Mouse (Mus musculus) hindbrain, embryonic 11.5 days (tissue): ENCODE data around the gene Wee1. TPM values are rescaled to one million over a fixed set of nuclear protein-coding genes. Genes with fewer than 3 reads are reported as not detected.

Experiments
- ATAC-seq: fragments of 200-750 bp; cut with Nextera tagmentation; 2 replicates; pipeline ENCODE4 v1.8.0; 2017; ENCODE audit warnings: mild to moderate bottlenecking, moderate TSS enrichment, moderate library complexity; ENCODE audit not compliant: low FRiP score
- DNase-seq: peaks from one replicate; pipeline ENCODE4 v3.0.0-alpha.2; 2015; ENCODE audit warnings: low spot score
- H3K27ac ChIP-seq: fragments of 300-500 bp; sonication (generic); 2 replicates; pipeline ENCODE4 v1.5.1; 2014; ENCODE audit warnings: mild to moderate bottlenecking, low read depth, low read length
- H3K27me3 ChIP-seq: fragments of 300-500 bp; sonication (generic); 2 replicates; pipeline ENCODE4 v1.6.1; 2014; ENCODE audit warnings: mild to moderate bottlenecking, low read length, moderate library complexity, mixed read lengths; ENCODE audit not compliant: control insufficient read depth, insufficient read depth
- H3K36me3 ChIP-seq: fragments of 300-500 bp; sonication (generic); 2 replicates; pipeline ENCODE4 v1.6.1; 2014; ENCODE audit warnings: mild to moderate bottlenecking, low read length, moderate library complexity, mixed read lengths; ENCODE audit not compliant: control insufficient read depth, insufficient read depth
- H3K4me1 ChIP-seq: fragments of 300-500 bp; sonication (generic); replicated peaks from 2 replicates; pipeline ENCODE4 v1.6.1; 2014; ENCODE audit warnings: low read length, mixed read lengths; ENCODE audit not compliant: control insufficient read depth, insufficient read depth
- H3K4me2 ChIP-seq: fragments of 300-500 bp; sonication (generic); replicated peaks from 2 replicates; pipeline ENCODE4 v1.6.1; 2014; ENCODE audit warnings: mild to moderate bottlenecking, low read depth, low read length
- H3K4me3 ChIP-seq: fragments of 300-500 bp; sonication (generic); 2 replicates; pipeline ENCODE4 v1.5.1; 2014; ENCODE audit warnings: low read depth, low read length
- H3K9ac ChIP-seq: fragments of 300-500 bp; sonication (generic); 2 replicates; pipeline ENCODE4 v1.6.1; 2014; ENCODE audit warnings: low read depth, low read length
- H3K9me3 ChIP-seq: fragments of 300-500 bp; sonication (generic); 2 replicates; pipeline ENCODE4 v1.6.1; 2016; ENCODE audit warnings: low read length; ENCODE audit not compliant: control insufficient read depth
- WGBS: fragments of 180-500 bp; shearing (Covaris S2); extraction: QIAGEN DNeasy Blood & Tissue Kit; methylation state at CpG from one replicate; pipeline ENCODE4 v1.1.7; 2014; 5-methylcytosine and 5-hydroxymethylcytosine counted together
- polyA plus RNA-seq: library from polyadenylated mRNA; unstranded; fragments of >200 nt; fragmentation: Nextera tagmentation; extraction: Ambion mirVana; gene quantifications from 2 replicates; pipeline ENCODE4 v1.2.1, GENCODE M21; 2014

Gene Wee1
- polyA plus RNA-seq, 1 experiment from 2014 or later, result 26.6 TPM

DNA sequence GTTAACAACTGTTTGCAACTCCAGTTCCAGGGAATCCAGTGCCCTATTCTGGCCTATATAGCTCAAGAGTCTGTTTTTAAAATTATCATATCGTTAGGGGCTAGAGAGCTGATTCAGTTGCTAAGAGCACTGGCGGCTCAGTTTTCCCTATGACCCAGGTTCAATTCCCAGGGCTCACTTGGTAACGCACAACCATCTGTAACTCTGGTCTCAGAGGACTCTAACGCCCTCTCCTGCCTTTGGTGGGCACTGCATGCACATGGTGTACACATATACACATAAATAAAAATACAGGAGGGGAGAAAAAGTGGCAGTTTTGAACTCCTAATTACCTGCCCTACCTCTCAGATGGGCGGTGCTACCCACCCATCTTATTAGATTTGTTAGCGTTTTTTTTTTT is 41.2 kb downstream of the Wee1 start:
- Histone ChIP-seq H3K27me3 (no peaks in the 10 kb centered on the region), H3K4me3 (no peak overlapping the region), H3K36me3 (no peaks in the 10 kb centered on the region), H3K27ac (no peak overlapping the region), H3K4me2 (no peak overlapping the region), H3K4me1 (no peaks in the 10 kb centered on the region), H3K9ac (no peak overlapping the region), H3K9me3 (no peaks in the 10 kb centered on the region)
- no peak for ATAC-seq
- WGBS, result 93% methylated on average over 6 of the region's 6 CpGs
- DNase-seq, result peak; percentile 20

- Histone ChIP-seq H3K4me2 (peak overlapping the region; percentile 69), H3K4me1 (no peaks in the 10 kb centered on the region), H3K4me3 (peak overlapping the region; percentile 40), H3K27me3 (no peaks in the 10 kb centered on the region), H3K36me3 (no peaks in the 10 kb centered on the region), H3K27ac (peak overlapping the region; percentile 70), H3K9ac (peak overlapping the region; percentile 60), H3K9me3 (no peaks in the 10 kb centered on the region)
- WGBS, result under 1% methylated on average over 24 of the region's 24 CpGs
- peak; percentile 87 for ATAC-seq
- DNase-seq, result peak; percentile 91
Measured at GRCm38 (mm10) chr7:110164103-110164681, 42.3 kb downstream of the Wee1 start.

DNA sequence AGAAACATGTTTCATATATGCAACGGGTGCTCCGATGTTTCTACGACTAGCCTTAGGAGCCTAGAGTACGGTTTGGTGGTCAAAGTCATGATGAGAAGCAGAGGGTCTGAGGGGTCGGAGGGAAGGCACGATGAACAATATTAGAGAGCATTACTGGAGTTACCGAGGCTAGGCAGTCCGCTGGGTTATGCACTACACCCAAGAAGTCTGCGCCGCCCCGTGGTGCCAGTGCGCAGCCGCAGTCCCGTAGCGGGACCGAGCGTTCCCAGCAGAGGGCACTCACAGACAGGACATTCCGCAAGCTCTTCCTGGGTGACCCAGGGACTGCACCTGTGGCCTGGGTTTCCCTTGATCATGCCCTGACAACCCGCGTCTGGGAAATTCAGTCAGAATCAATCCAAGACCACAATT is 42.9 kb downstream of the Wee1 start:
- Histone ChIP-seq H3K27me3 (no peaks in the 10 kb centered on the region), H3K4me2 (peak overlapping the region; percentile 69), H3K36me3 (no peaks in the 10 kb centered on the region), H3K4me1 (no peaks in the 10 kb centered on the region), H3K27ac (peak overlapping the region; percentile 70), H3K9me3 (no peaks in the 10 kb centered on the region), H3K9ac (peak overlapping the region; percentile 60), H3K4me3 (peak overlapping the region; percentile 40)
- DNase-seq (peak; percentile 95), ATAC-seq (peak; percentile 96)
- under 1% methylated on average over 20 of the region's 20 CpGs for WGBS

DNA sequence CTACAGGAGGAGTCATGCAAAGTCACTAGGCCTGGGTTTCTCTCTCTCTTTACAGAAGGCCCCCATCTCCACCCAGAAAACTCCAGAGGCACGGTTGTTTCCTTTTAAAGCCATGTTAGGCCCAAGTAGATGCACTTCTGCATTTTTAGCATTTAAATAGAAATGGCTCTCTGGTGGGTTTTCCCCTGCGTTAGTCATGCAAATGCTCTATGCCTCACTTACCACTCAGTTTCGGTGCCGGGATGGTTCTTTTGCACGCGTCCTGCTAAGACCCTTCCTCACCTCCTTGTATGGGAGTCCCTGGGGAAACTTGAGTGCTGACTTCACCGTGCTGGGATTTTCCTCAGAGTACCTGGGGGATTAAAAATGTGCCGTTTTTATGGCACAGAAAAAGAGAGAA is 44.4 kb downstream of the Wee1 start:
- 47% methylated on average over 8 of the region's 8 CpGs for WGBS

GRCm38 (mm10) chr7:110179208-110179607 is 57.4 kb downstream of the Wee1 start:
- Histone ChIP-seq H3K4me3 (no peak overlapping the region), H3K9ac (no peak overlapping the region), H3K4me1 (no peaks in the 10 kb centered on the region), H3K36me3 (no peaks in the 10 kb centered on the region), H3K27ac (no peak overlapping the region), H3K9me3 (no peaks in the 10 kb centered on the region), H3K27me3 (no peaks in the 10 kb centered on the region), H3K4me2 (no peak overlapping the region)
- 89% methylated on average over 7 of the region's 7 CpGs for WGBS
- DNase-seq, result no peak
- no peak for ATAC-seq

More for the DNA sequence above, 44.4 kb downstream of the Wee1 start:
- Histone ChIP-seq H3K27me3 (no peaks in the 10 kb centered on the region), H3K27ac (no peak overlapping the region), H3K4me2 (no peak overlapping the region), H3K4me1 (no peaks in the 10 kb centered on the region), H3K9ac (no peak overlapping the region), H3K36me3 (no peaks in the 10 kb centered on the region), H3K9me3 (no peaks in the 10 kb centered on the region), H3K4me3 (no peak overlapping the region)
- ATAC-seq, result no peak
- DNase-seq, result no peak

- ATAC-seq, result no peak
- no peaks in the 10 kb centered on the region for H3K4me1 ChIP-seq
- no peak overlapping the region for H3K9ac ChIP-seq
Measured at GRCm38 (mm10) chr7:110180613-110181012, 58.8 kb downstream of the Wee1 start.

DNA sequence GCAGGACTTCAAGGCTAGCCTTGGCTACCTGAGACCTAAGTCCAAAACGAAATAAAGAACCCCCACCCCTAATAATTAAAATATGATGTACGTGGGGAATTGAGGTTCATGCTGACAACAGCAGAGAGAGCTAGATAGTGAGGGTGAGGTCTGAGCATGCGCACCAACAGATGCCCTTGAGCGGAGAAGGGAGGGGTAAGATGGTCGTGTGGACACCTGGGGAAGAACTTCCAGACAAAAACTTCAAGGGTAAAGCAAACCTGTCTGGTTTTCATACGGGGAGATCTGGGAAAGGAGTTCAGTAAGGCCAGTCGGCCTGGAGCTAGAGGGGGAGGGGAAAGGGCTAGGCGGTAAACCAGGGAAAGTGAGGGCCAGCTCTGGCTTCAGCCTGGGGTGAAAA is 59.6 kb downstream of the Wee1 start:
- Histone ChIP-seq H3K4me1 (no peaks in the 10 kb centered on the region), H3K27me3 (no peaks in the 10 kb centered on the region)
- WGBS, result 68% methylated on average over 8 of the region's 8 CpGs

More at GRCm38 (mm10) chr7:110180613-110181012, 58.8 kb downstream of the Wee1 start:
- no peak for DNase-seq
- Histone ChIP-seq H3K4me2 (no peak overlapping the region), H3K36me3 (no peaks in the 10 kb centered on the region), H3K27me3 (no peaks in the 10 kb centered on the region), H3K27ac (no peak overlapping the region), H3K4me3 (no peak overlapping the region), H3K9me3 (no peaks in the 10 kb centered on the region)

GRCm38 (mm10) chr7:110184608-110185007 is 62.8 kb downstream of the Wee1 start:
- no peaks in the 10 kb centered on the region for H3K36me3 ChIP-seq
- H3K9ac ChIP-seq, result no peak overlapping the region
- WGBS, result 83% methylated on average over 3 of the region's 3 CpGs
- H3K9me3 ChIP-seq, result no peaks in the 10 kb centered on the region
- no peak overlapping the region for H3K4me2 ChIP-seq
- H3K27ac ChIP-seq, result no peak overlapping the region
- no peak for ATAC-seq
- no peaks in the 10 kb centered on the region for H3K27me3 ChIP-seq
- no peak for DNase-seq
- no peaks in the 10 kb centered on the region for H3K4me1 ChIP-seq
- no peak overlapping the region for H3K4me3 ChIP-seq

More for the DNA sequence above, 59.6 kb downstream of the Wee1 start:
- Histone ChIP-seq H3K9ac (no peak overlapping the region), H3K4me2 (no peak overlapping the region), H3K9me3 (no peaks in the 10 kb centered on the region), H3K27ac (no peak overlapping the region), H3K4me3 (no peak overlapping the region), H3K36me3 (no peaks in the 10 kb centered on the region)
- no peak for ATAC-seq
- no peak for DNase-seq

- 55% methylated on average over 7 of the region's 7 CpGs for WGBS
- no peaks in the 10 kb centered on the region for H3K27me3 ChIP-seq
- no peaks in the 10 kb centered on the region for H3K9me3 ChIP-seq
- no peaks in the 10 kb centered on the region for H3K36me3 ChIP-seq
- H3K4me1 ChIP-seq, result no peaks in the 10 kb centered on the region
- no peak for DNase-seq
- no peak overlapping the region for H3K27ac ChIP-seq
- no peak overlapping the region for H3K4me2 ChIP-seq
- no peak overlapping the region for H3K9ac ChIP-seq
- H3K4me3 ChIP-seq, result no peak overlapping the region
- no peak for ATAC-seq
Measured at GRCm38 (mm10) chr7:110189951-110190350, 68.1 kb downstream of the Wee1 start.
